Comparison of ENCODE assay signal across 10 mouse cellular contexts in the genomic region with DNA sequence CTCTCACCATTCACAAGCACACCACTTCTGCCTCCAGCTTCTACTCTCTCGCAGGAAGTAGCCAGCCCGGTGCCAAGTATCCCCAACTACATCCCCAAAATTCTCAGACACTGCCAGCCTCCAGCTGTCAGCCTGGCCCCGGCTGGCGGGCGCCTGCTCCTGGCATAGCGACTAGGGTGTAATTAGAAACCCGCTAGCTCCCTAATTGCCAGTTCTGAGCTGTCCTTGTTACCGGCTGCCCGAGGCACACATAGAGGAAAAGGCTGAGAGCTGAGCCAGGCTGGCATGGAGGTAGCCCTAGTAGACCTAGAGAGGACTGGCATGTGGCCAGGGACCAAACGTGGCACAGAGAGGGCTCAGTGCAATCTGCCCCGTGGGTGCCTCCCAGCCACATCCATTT. TPM values are rescaled to one million over a fixed set of nuclear protein-coding genes. Genes with fewer than 3 reads are reported as not detected.
DNase-seq lines count a peak whose midpoint lies in the region; ATAC-seq and TF ChIP-seq lines count a peak whose summit lies in the region.
"Had no signal": no experiment of that assay in that cellular context is flagged by ENCODE, and none has a peak within 500 bp of the region (broad histone marks: within the 10 kb centered on the region; RNA-seq: fewer than 3 reads in every experiment).

No protein-coding gene starts in this region.

- TF ChIP-seq POLR2A in kidney, adult 2 months (IDR thresholded peaks at IDR 0.05; ENCODE audit: low read depth, low read length), result no peak

- no peak for TF ChIP-seq CTCF in kidney, adult 2 months (conservative IDR thresholded peaks at IDR 0.05; ENCODE audit: insufficient read depth, insufficient read length, low read depth, low read length)

- WGBS in kidney, adult 2 months, result 49% methylated on average over 11 of the region's 11 CpGs
- 70% methylated on average over 11 of the region's 11 CpGs for WGBS in kidney, embryonic 16.5 days
- 52% methylated on average over 11 of the region's 11 CpGs for WGBS in hindbrain, embryonic 16.5 days
- WGBS in neural tube, embryonic 15.5 days, result 59% methylated on average over 11 of the region's 11 CpGs

- H3K27me3 ChIP-seq in kidney, adult 2 months (replicated peaks; ENCODE audit: control insufficient read depth, insufficient read depth, low read length), result no peaks in the 10 kb centered on the region
- H3K27me3 ChIP-seq in kidney, embryonic 16.5 days (ENCODE audit: insufficient read depth, low read length), result no peaks in the 10 kb centered on the region
- no peaks in the 10 kb centered on the region for H3K27me3 ChIP-seq in hindbrain, embryonic 16.5 days (replicated peaks; ENCODE audit: control insufficient read depth, insufficient read depth, low read length)
- H3K27me3 ChIP-seq in neural tube, embryonic 15.5 days (replicated peaks), result no peaks in the 10 kb centered on the region
- H3K27me3 ChIP-seq: embryonic facial prominence, embryonic 12.5 days; limb, embryonic 12.5 days had no signal

- DNase-seq in kidney, adult 2 months, result peak; percentile 61
- peak; percentile 88 to 93 for DNase-seq in cerebellum, postnatal 10 days
- no peak for DNase-seq in natural killer cell, adult 2 months (ENCODE audit: low spot score in 2 of 2)
- DNase-seq in heart, postnatal 4 days, result no peak

- no peak overlapping the region for H3K27ac ChIP-seq in kidney, adult 2 months (ENCODE audit: insufficient read depth, low read depth, low read length)
- no peak overlapping the region for H3K27ac ChIP-seq in kidney, embryonic 16.5 days (ENCODE audit: low read length)
- H3K27ac ChIP-seq in hindbrain, embryonic 16.5 days (ENCODE audit: low read depth, low read length), result no peak overlapping the region
- peak overlapping the region; percentile 3; the same call in 1 of the 2 replicates for H3K27ac ChIP-seq in neural tube, embryonic 15.5 days (replicated peaks)
- H3K27ac ChIP-seq: embryonic facial prominence, embryonic 12.5 days; limb, embryonic 12.5 days had no signal

- H3K9ac ChIP-seq in kidney, embryonic 16.5 days (replicated peaks; ENCODE audit: low read length), result no peak overlapping the region
- no peak overlapping the region for H3K9ac ChIP-seq in hindbrain, embryonic 16.5 days (ENCODE audit: low read depth, low read length)
- H3K9ac ChIP-seq in neural tube, embryonic 15.5 days (replicated peaks), result no peak overlapping the region
- H3K9ac ChIP-seq: embryonic facial prominence, embryonic 12.5 days; limb, embryonic 12.5 days had no signal

- no peak overlapping the region for H3K4me3 ChIP-seq in kidney, adult 2 months (ENCODE audit: insufficient read depth, low read depth, low read length)
- H3K4me3 ChIP-seq in kidney, embryonic 16.5 days (ENCODE audit: low read length), result no peak overlapping the region
- H3K4me3 ChIP-seq in hindbrain, embryonic 16.5 days (ENCODE audit: low read length), result no peak overlapping the region
- H3K4me3 ChIP-seq in neural tube, embryonic 15.5 days (replicated peaks), result no peak overlapping the region
- H3K4me3 ChIP-seq: embryonic facial prominence, embryonic 12.5 days; limb, embryonic 12.5 days had no signal

- H3K4me2 ChIP-seq in kidney, embryonic 16.5 days (replicated peaks; ENCODE audit: low read depth, low read length), result no peak overlapping the region
- H3K4me2 ChIP-seq in hindbrain, embryonic 16.5 days (ENCODE audit: low read length), result no peak overlapping the region
- H3K4me2 ChIP-seq in neural tube, embryonic 15.5 days, result peak overlapping the region; percentile 15
- H3K4me2 ChIP-seq: embryonic facial prominence, embryonic 12.5 days; limb, embryonic 12.5 days had no signal

- H3K9me3 ChIP-seq in kidney, embryonic 16.5 days (ENCODE audit: low read length), result peaks cover 5% of the 10 kb centered on the region
- no peaks in the 10 kb centered on the region for H3K9me3 ChIP-seq in hindbrain, embryonic 16.5 days (ENCODE audit: control insufficient read depth, low read length)
- no peaks in the 10 kb centered on the region for H3K9me3 ChIP-seq in neural tube, embryonic 15.5 days (replicated peaks)

- H3K4me1 ChIP-seq in kidney, adult 2 months (ENCODE audit: control insufficient read depth, insufficient read depth, low read length), result no peaks in the 10 kb centered on the region
- H3K4me1 ChIP-seq in kidney, embryonic 16.5 days (ENCODE audit: insufficient read depth, low read length), result no peaks in the 10 kb centered on the region
- H3K4me1 ChIP-seq in hindbrain, embryonic 16.5 days (ENCODE audit: control insufficient read depth, insufficient read depth, low read depth, low read length), result no peaks in the 10 kb centered on the region; the same call in 1 of the 2 replicates
- peaks cover 7% of the 10 kb centered on the region for H3K4me1 ChIP-seq in neural tube, embryonic 15.5 days
- H3K4me1 ChIP-seq: embryonic facial prominence, embryonic 12.5 days; limb, embryonic 12.5 days had no signal

- H3K36me3 ChIP-seq in kidney, adult 2 months (ENCODE audit: control insufficient read depth, insufficient read depth, low read length), result no peaks in the 10 kb centered on the region; the same call in none of the 2 replicates
- 0 out of 2 replicates have a peak, but pooled peaks cover 3% of the 10 kb centered on the region for H3K36me3 ChIP-seq in kidney, embryonic 16.5 days (ENCODE audit: insufficient read depth, low read length)
- H3K36me3 ChIP-seq in hindbrain, embryonic 16.5 days (ENCODE audit: control insufficient read depth, insufficient read depth, low read length), result no peaks in the 10 kb centered on the region
- H3K36me3 ChIP-seq in neural tube, embryonic 15.5 days, result no peaks in the 10 kb centered on the region
- H3K36me3 ChIP-seq: embryonic facial prominence, embryonic 12.5 days; limb, embryonic 12.5 days had no signal

- no peak for ATAC-seq in kidney, embryonic 16.5 days (ENCODE audit: low FRiP score, low TSS enrichment)
- ATAC-seq in hindbrain, embryonic 16.5 days, result peak; percentile 89
- ATAC-seq in neural tube, embryonic 15.5 days (ENCODE audit: low FRiP score), result peak; percentile 61; the same call in 1 of the 2 replicates
- no peak for ATAC-seq in erythroid progenitor cell, adult 5-6 weeks (replicated peaks; ENCODE audit: low FRiP score, poor library complexity, severe bottlenecking)

RNA-seq across cellular contexts. Expression of a gene that starts 8.1 kb away (rescaled TPM):
- 126 and 141 TPM in 2 replicates for polyA plus RNA-seq in kidney, adult 2 months (2012; rRNA removed)
- 57.8 and 60.2 TPM in 2 replicates for polyA plus RNA-seq in kidney, embryonic 16.5 days (2015; fragmentation: Nextera tagmentation; extraction: Ambion mirVana)
- 0.06 TPM in 1 of 2 replicates, not detected in the other for polyA plus RNA-seq in hindbrain, embryonic 16.5 days (2015; fragmentation: Nextera tagmentation; extraction: Ambion mirVana)
- polyA plus RNA-seq in neural tube, embryonic 15.5 days (2015; fragmentation: Nextera tagmentation; extraction: Ambion mirVana), result 0.33 and 1.6 TPM in 2 replicates
- 2.2 TPM in 1 of 2 replicates, not detected in the other for total RNA-seq in erythroid progenitor cell, adult 5-6 weeks (2015; ENCODE audit: low replicate concordance)
- total RNA-seq in erythroid progenitor cell, adult 5-6 weeks (2017; ENCODE audit: low replicate concordance), result 0.98 and 1.5 TPM in 2 replicates
- under 1 TPM in 1 of 2 experiments, not detected in 1; 0.11 TPM for total RNA-seq in heart, postnatal 4 days (2021)

RNA-seq across cellular contexts. Expression of a gene that starts 8.8 kb away (rescaled TPM):
- polyA plus RNA-seq in kidney, adult 2 months (2012; rRNA removed), result 17.2 and 29.9 TPM in 2 replicates
- 121 and 127 TPM in 2 replicates for polyA plus RNA-seq in kidney, embryonic 16.5 days (2015; fragmentation: Nextera tagmentation; extraction: Ambion mirVana)
- polyA plus RNA-seq in hindbrain, embryonic 16.5 days (2015; fragmentation: Nextera tagmentation; extraction: Ambion mirVana), result 45.4 and 53.2 TPM in 2 replicates
- polyA plus RNA-seq in neural tube, embryonic 15.5 days (2015; fragmentation: Nextera tagmentation; extraction: Ambion mirVana), result 63.4 and 69.1 TPM in 2 replicates
- 2.9 and 26.0 TPM in 2 replicates for total RNA-seq in erythroid progenitor cell, adult 5-6 weeks (2015; ENCODE audit: low replicate concordance)
- 2.2 TPM in 1 of 2 replicates, not detected in the other for total RNA-seq in erythroid progenitor cell, adult 5-6 weeks (2017; ENCODE audit: low replicate concordance)
- total RNA-seq in heart, postnatal 4 days (2021), result 10 to 100 TPM; 12.7 to 16.9 TPM

RNA-seq across cellular contexts. Expression of a gene that starts 23.2 kb away (rescaled TPM):
- polyA plus RNA-seq in kidney, adult 2 months (2012; rRNA removed), result 17.7 and 21.0 TPM in 2 replicates
- 7.2 and 7.3 TPM in 2 replicates for polyA plus RNA-seq in kidney, embryonic 16.5 days (2015; fragmentation: Nextera tagmentation; extraction: Ambion mirVana)
- polyA plus RNA-seq in hindbrain, embryonic 16.5 days (2015; fragmentation: Nextera tagmentation; extraction: Ambion mirVana), result 6.1 and 8.1 TPM in 2 replicates
- polyA plus RNA-seq in neural tube, embryonic 15.5 days (2015; fragmentation: Nextera tagmentation; extraction: Ambion mirVana), result 6.3 and 6.6 TPM in 2 replicates
- 39.0 and 53.3 TPM in 2 replicates for total RNA-seq in erythroid progenitor cell, adult 5-6 weeks (2015; ENCODE audit: low replicate concordance)
- total RNA-seq in erythroid progenitor cell, adult 5-6 weeks (2017; ENCODE audit: low replicate concordance), result 45.6 and 48.8 TPM in 2 replicates
- total RNA-seq in heart, postnatal 4 days (2021), result 1 to 10 TPM; 5.2 to 6.0 TPM

RNA-seq across cellular contexts. Expression of a gene that starts 30.2 kb away (rescaled TPM):
- 14.2 and 14.6 TPM in 2 replicates for polyA plus RNA-seq in kidney, adult 2 months (2012; rRNA removed)
- 26.8 and 27.1 TPM in 2 replicates for polyA plus RNA-seq in kidney, embryonic 16.5 days (2015; fragmentation: Nextera tagmentation; extraction: Ambion mirVana)
- 2.0 and 2.9 TPM in 2 replicates for polyA plus RNA-seq in hindbrain, embryonic 16.5 days (2015; fragmentation: Nextera tagmentation; extraction: Ambion mirVana)
- polyA plus RNA-seq in neural tube, embryonic 15.5 days (2015; fragmentation: Nextera tagmentation; extraction: Ambion mirVana), result 2.4 and 8.5 TPM in 2 replicates
- 1.8 and 6.7 TPM in 2 replicates for total RNA-seq in erythroid progenitor cell, adult 5-6 weeks (2015; ENCODE audit: low replicate concordance)
- total RNA-seq in erythroid progenitor cell, adult 5-6 weeks (2017; ENCODE audit: low replicate concordance), result 1.0 and 17.8 TPM in 2 replicates
- total RNA-seq in heart, postnatal 4 days (2021), result 1 to 10 TPM; 6.1 to 6.7 TPM

RNA-seq across cellular contexts. Expression of a gene that starts 55.3 kb away (rescaled TPM):
- polyA plus RNA-seq in kidney, adult 2 months (2012; rRNA removed), result 88.0 and 92.7 TPM in 2 replicates
- polyA plus RNA-seq in kidney, embryonic 16.5 days (2015; fragmentation: Nextera tagmentation; extraction: Ambion mirVana), result 64.0 and 66.2 TPM in 2 replicates
- 38.8 and 41.9 TPM in 2 replicates for polyA plus RNA-seq in hindbrain, embryonic 16.5 days (2015; fragmentation: Nextera tagmentation; extraction: Ambion mirVana)
- polyA plus RNA-seq in neural tube, embryonic 15.5 days (2015; fragmentation: Nextera tagmentation; extraction: Ambion mirVana), result 43.9 and 44.3 TPM in 2 replicates
- 69.6 and 70.0 TPM in 2 replicates for total RNA-seq in erythroid progenitor cell, adult 5-6 weeks (2015; ENCODE audit: low replicate concordance)
- 53.6 and 56.5 TPM in 2 replicates for total RNA-seq in erythroid progenitor cell, adult 5-6 weeks (2017; ENCODE audit: low replicate concordance)
- 100 to 1,000 TPM; 113 to 115 TPM for total RNA-seq in heart, postnatal 4 days (2021)

Comparison
In these comparisons a context has a peak if more than half of its experiments do, and no peak if none do; other contexts are left out.
1. DNase-seq: peak in kidney, adult 2 months (single experiment) and cerebellum, postnatal 10 days (2 of 2); none in natural killer cell, adult 2 months (0 of 2) and heart, postnatal 4 days (single experiment).
2. ATAC-seq: peak in hindbrain, embryonic 16.5 days (single experiment) and neural tube, embryonic 15.5 days (single experiment); none in kidney, embryonic 16.5 days (single experiment) and erythroid progenitor cell, adult 5-6 weeks (single experiment).
3. RNA of a gene that starts 8.1 kb away (polyA plus RNA-seq): 126 to 141 TPM in kidney, adult 2 months and 57.8 to 60.2 TPM in kidney, embryonic 16.5 days; 0.33 to 1.6 TPM in neural tube, embryonic 15.5 days and 0.06 TPM in hindbrain, embryonic 16.5 days; every median in the first group is over 10 times any median in the second.